Mouse (Mus musculus): ENCODE data around the gene Onecut1. TPM values are rescaled to one million over a fixed set of nuclear protein-coding genes. Genes with fewer than 3 reads are reported as not detected.

The Onecut1 gene
- polyA plus RNA-seq, 1 experiment from 2014 or later, result 0.81 TPM

- H3K4me3 ChIP-seq (ENCODE audit: low read depth, low read length), result no peak overlapping the region
- no peaks in the 10 kb centered on the region for H3K9me3 ChIP-seq (replicated peaks; ENCODE audit: control insufficient read depth, low read length)
- WGBS, result 75% methylated on average over 6 of the region's 6 CpGs
- ATAC-seq (replicated peaks; ENCODE audit: insufficient number of reproducible peaks, low FRiP score, low TSS enrichment, low read depth) (no peak), DNase-seq (ENCODE audit: low spot score) (no peak)
- H3K9ac ChIP-seq (replicated peaks; ENCODE audit: low read length), result no peak overlapping the region
- no peak overlapping the region for H3K27ac ChIP-seq (replicated peaks; ENCODE audit: low read depth, low read length)
- H3K4me2 ChIP-seq (ENCODE audit: low read depth, low read length), result no peak overlapping the region
- H3K27me3 ChIP-seq (ENCODE audit: control insufficient read depth, insufficient read depth, low read length), result no peaks in the 10 kb centered on the region
- H3K4me1 ChIP-seq (ENCODE audit: control insufficient read depth, insufficient read depth, low read length), result no peaks in the 10 kb centered on the region
- H3K36me3 ChIP-seq (replicated peaks; ENCODE audit: control insufficient read depth, insufficient read depth, low read depth, low read length), result no peaks in the 10 kb centered on the region
Measured at GRCm38 (mm10) chr9:74910226-74910759, 48.6 kb downstream of the Onecut1 start.

DNA sequence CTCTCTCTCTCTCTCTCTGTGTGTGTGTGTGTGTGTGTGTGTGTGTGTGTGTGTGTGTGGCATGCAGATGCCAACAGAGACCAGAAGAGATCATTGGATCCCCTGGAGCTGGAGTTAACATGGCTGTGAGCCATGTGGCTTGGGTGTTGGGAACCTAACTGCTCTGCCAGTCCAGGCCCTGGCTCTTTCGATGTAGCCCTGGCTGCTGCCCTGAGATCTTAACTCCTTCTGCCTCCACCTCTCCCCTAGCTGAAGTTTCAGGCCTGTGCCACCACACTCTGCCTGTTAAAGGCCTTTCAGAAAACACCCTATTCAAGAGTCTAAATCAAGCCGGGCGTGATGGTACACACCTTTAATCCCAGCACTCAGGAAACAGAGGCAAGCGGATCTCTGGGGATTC is 49.7 kb downstream of the Onecut1 start:
- H3K27ac ChIP-seq (replicated peaks; ENCODE audit: low read depth, low read length), result no peak overlapping the region
- no peak overlapping the region for H3K4me2 ChIP-seq (ENCODE audit: low read depth, low read length)
- H3K4me1 ChIP-seq (ENCODE audit: control insufficient read depth, insufficient read depth, low read length), result no peaks in the 10 kb centered on the region
- H3K9me3 ChIP-seq (replicated peaks; ENCODE audit: control insufficient read depth, low read length), result no peaks in the 10 kb centered on the region
- WGBS, result 79% methylated on average over 4 of the region's 4 CpGs
- H3K9ac ChIP-seq (replicated peaks; ENCODE audit: low read length), result no peak overlapping the region; the same call in 1 of the 2 replicates
- ATAC-seq (replicated peaks; ENCODE audit: insufficient number of reproducible peaks, low FRiP score, low TSS enrichment, low read depth), result no peak
- no peak for DNase-seq (ENCODE audit: low spot score)
- no peak overlapping the region for H3K4me3 ChIP-seq (ENCODE audit: low read depth, low read length)
- H3K27me3 ChIP-seq (ENCODE audit: control insufficient read depth, insufficient read depth, low read length), result no peaks in the 10 kb centered on the region
- no peaks in the 10 kb centered on the region for H3K36me3 ChIP-seq (replicated peaks; ENCODE audit: control insufficient read depth, insufficient read depth, low read depth, low read length)

DNA sequence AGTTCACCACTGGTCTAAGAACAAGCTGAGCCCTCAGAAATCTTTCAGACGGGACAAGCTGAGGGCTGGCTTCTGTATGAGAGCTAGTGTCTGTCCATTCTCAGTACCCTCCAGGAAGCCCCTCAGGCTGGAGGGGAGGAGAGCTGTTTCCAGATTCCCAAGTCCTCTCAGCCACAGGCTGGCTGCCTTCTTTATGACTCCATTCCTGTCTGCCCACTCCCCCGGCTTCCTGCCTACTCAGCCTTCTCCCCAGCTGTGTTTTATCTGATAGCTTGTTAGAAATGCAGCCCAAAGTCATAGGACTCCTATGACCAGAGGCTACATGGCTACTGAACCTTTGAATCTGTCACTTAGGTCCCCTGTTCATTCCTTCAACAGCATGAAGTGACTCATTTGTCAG is 50.2 kb downstream of the Onecut1 start:
- H3K27ac ChIP-seq (replicated peaks; ENCODE audit: low read depth, low read length), result no peak overlapping the region
- H3K4me2 ChIP-seq (ENCODE audit: low read depth, low read length), result no peak overlapping the region
- no peaks in the 10 kb centered on the region for H3K9me3 ChIP-seq (replicated peaks; ENCODE audit: control insufficient read depth, low read length)
- H3K4me1 ChIP-seq (ENCODE audit: control insufficient read depth, insufficient read depth, low read length), result no peaks in the 10 kb centered on the region
- DNase-seq (ENCODE audit: low spot score), result no peak
- WGBS, result 29% methylated on average over 2 of the region's 2 CpGs
- no peak overlapping the region for H3K4me3 ChIP-seq (ENCODE audit: low read depth, low read length)
- no peak overlapping the region for H3K9ac ChIP-seq (replicated peaks; ENCODE audit: low read length)
- ATAC-seq (replicated peaks; ENCODE audit: insufficient number of reproducible peaks, low FRiP score, low TSS enrichment, low read depth), result no peak
- no peaks in the 10 kb centered on the region for H3K36me3 ChIP-seq (replicated peaks; ENCODE audit: control insufficient read depth, insufficient read depth, low read depth, low read length)
- no peaks in the 10 kb centered on the region for H3K27me3 ChIP-seq (ENCODE audit: control insufficient read depth, insufficient read depth, low read length)

GRCm38 (mm10) chr9:74912619-74913376 is 51.1 kb downstream of the Onecut1 start:
- Histone ChIP-seq H3K4me3 (ENCODE audit: low read depth, low read length) (no peak overlapping the region), H3K27ac (replicated peaks; ENCODE audit: low read depth, low read length) (no peak overlapping the region), H3K9ac (replicated peaks; ENCODE audit: low read length) (no peak overlapping the region), H3K27me3 (ENCODE audit: control insufficient read depth, insufficient read depth, low read length) (no peaks in the 10 kb centered on the region), H3K4me1 (ENCODE audit: control insufficient read depth, insufficient read depth, low read length) (no peaks in the 10 kb centered on the region), H3K9me3 (replicated peaks; ENCODE audit: control insufficient read depth, low read length) (no peaks in the 10 kb centered on the region), H3K36me3 (replicated peaks; ENCODE audit: control insufficient read depth, insufficient read depth, low read depth, low read length) (no peaks in the 10 kb centered on the region), H3K4me2 (ENCODE audit: low read depth, low read length) (no peak overlapping the region)
- no peak for DNase-seq (ENCODE audit: low spot score)
- no peak for ATAC-seq (replicated peaks; ENCODE audit: insufficient number of reproducible peaks, low FRiP score, low TSS enrichment, low read depth)
- WGBS, result 68% methylated on average over 19 of the region's 19 CpGs

DNA sequence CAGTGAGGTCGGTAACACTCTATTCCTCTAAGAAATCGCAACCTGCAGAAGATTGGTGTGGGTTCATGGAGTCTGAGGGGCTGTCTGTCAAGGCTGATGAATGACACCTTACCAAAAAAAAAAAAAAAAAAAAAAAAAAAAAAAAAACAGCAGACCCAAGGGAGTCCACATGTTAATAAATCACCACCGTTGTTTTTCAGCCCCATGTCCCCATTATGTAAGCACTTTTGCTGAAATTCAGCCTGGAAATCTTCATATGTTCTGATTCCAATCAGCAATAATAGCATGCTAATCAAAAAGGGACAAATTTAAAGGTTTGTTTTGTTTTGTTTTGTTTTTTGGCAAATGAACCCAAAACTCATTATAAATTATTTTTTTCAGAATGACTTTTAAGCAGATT is 53.9 kb downstream of the Onecut1 start:
- no peak for ATAC-seq (replicated peaks; ENCODE audit: insufficient number of reproducible peaks, low FRiP score, low TSS enrichment, low read depth)

GRCm38 (mm10) chr9:74920450-74920849 is 58.7 kb downstream of the Onecut1 start:
- Histone ChIP-seq H3K9me3 (replicated peaks; ENCODE audit: control insufficient read depth, low read length) (no peaks in the 10 kb centered on the region), H3K27ac (replicated peaks; ENCODE audit: low read depth, low read length) (no peak overlapping the region), H3K4me2 (ENCODE audit: low read depth, low read length) (no peak overlapping the region), H3K27me3 (ENCODE audit: control insufficient read depth, insufficient read depth, low read length) (no peaks in the 10 kb centered on the region), H3K4me1 (ENCODE audit: control insufficient read depth, insufficient read depth, low read length) (no peaks in the 10 kb centered on the region), H3K36me3 (replicated peaks; ENCODE audit: control insufficient read depth, insufficient read depth, low read depth, low read length) (no peaks in the 10 kb centered on the region), H3K9ac (replicated peaks; ENCODE audit: low read length) (no peak overlapping the region), H3K4me3 (ENCODE audit: low read depth, low read length) (no peak overlapping the region)
- DNase-seq (ENCODE audit: low spot score) (no peak), ATAC-seq (replicated peaks; ENCODE audit: insufficient number of reproducible peaks, low FRiP score, low TSS enrichment, low read depth) (no peak)
- 92% methylated on average over 12 of the region's 12 CpGs for WGBS

More for the DNA sequence above, 53.9 kb downstream of the Onecut1 start:
- H3K27me3 ChIP-seq (ENCODE audit: control insufficient read depth, insufficient read depth, low read length), result no peaks in the 10 kb centered on the region
- no peak overlapping the region for H3K27ac ChIP-seq (replicated peaks; ENCODE audit: low read depth, low read length)
- no peak overlapping the region for H3K9ac ChIP-seq (replicated peaks; ENCODE audit: low read length)
- H3K4me3 ChIP-seq (ENCODE audit: low read depth, low read length), result no peak overlapping the region
- 81% methylated on average over 3 of the region's 3 CpGs for WGBS
- H3K4me1 ChIP-seq (ENCODE audit: control insufficient read depth, insufficient read depth, low read length), result no peaks in the 10 kb centered on the region
- H3K4me2 ChIP-seq (ENCODE audit: low read depth, low read length), result no peak overlapping the region
- H3K9me3 ChIP-seq (replicated peaks; ENCODE audit: control insufficient read depth, low read length), result no peaks in the 10 kb centered on the region
- no peaks in the 10 kb centered on the region for H3K36me3 ChIP-seq (replicated peaks; ENCODE audit: control insufficient read depth, insufficient read depth, low read depth, low read length)
- DNase-seq (ENCODE audit: low spot score), result no peak

DNA sequence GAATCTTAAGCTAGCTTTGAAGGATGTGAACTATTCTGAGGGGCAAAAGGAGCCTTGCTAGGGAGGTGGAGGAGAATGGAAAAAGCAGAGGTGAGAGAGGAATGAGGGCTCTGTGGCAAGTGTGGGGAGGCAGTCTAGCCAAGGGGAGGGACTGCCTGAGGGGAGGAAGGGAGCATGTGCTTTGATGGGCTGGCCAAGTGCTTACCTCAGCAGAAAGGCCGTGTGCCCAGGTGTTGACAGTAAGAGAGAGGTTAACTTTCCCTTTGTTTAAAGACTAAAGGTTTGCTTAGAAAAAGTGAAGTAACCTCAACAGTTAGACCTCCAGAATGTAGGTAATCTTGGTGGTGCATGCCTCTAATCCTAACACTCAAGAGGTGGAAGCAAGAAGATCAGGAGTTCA is 59.7 kb downstream of the Onecut1 start:
- no peaks in the 10 kb centered on the region for H3K9me3 ChIP-seq (replicated peaks; ENCODE audit: control insufficient read depth, low read length)
- H3K27me3 ChIP-seq (ENCODE audit: control insufficient read depth, insufficient read depth, low read length), result no peaks in the 10 kb centered on the region
- no peak overlapping the region for H3K27ac ChIP-seq (replicated peaks; ENCODE audit: low read depth, low read length)
- ATAC-seq (replicated peaks; ENCODE audit: insufficient number of reproducible peaks, low FRiP score, low TSS enrichment, low read depth), result no peak
- H3K4me3 ChIP-seq (ENCODE audit: low read depth, low read length), result no peak overlapping the region
- no peaks in the 10 kb centered on the region for H3K36me3 ChIP-seq (replicated peaks; ENCODE audit: control insufficient read depth, insufficient read depth, low read depth, low read length)
- no peak overlapping the region for H3K9ac ChIP-seq (replicated peaks; ENCODE audit: low read length)
- H3K4me1 ChIP-seq (ENCODE audit: control insufficient read depth, insufficient read depth, low read length), result no peaks in the 10 kb centered on the region
- no peak overlapping the region for H3K4me2 ChIP-seq (ENCODE audit: low read depth, low read length)
- no peak for DNase-seq (ENCODE audit: low spot score)
- WGBS, result 45% methylated on average over 1 of the region's 1 CpGs

DNA sequence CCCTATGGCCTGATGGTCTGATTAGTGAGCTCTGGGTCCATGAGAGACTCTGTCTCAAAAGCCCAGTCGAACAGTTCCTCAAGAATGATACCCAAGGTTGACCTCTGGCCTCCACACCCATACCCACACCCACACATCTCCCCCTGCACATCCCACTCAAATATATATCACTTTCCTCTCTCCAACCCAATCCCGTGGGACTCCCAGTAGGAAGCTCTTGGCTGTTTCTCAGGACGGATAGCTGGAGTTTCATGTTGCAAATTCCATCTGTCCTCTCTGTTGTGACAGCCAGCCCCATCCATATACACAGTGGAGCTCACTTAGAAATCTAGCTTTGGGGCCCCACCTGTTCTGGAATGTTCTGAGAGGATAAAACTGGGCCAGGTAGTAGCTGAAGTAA is 61.2 kb downstream of the Onecut1 start:
- ATAC-seq (replicated peaks; ENCODE audit: insufficient number of reproducible peaks, low FRiP score, low TSS enrichment, low read depth) (no peak), DNase-seq (ENCODE audit: low spot score) (no peak)
- Histone ChIP-seq H3K9ac (replicated peaks; ENCODE audit: low read length) (no peak overlapping the region), H3K4me2 (ENCODE audit: low read depth, low read length) (no peak overlapping the region), H3K27ac (replicated peaks; ENCODE audit: low read depth, low read length) (no peak overlapping the region), H3K9me3 (replicated peaks; ENCODE audit: control insufficient read depth, low read length) (no peaks in the 10 kb centered on the region), H3K4me1 (ENCODE audit: control insufficient read depth, insufficient read depth, low read length) (no peaks in the 10 kb centered on the region), H3K27me3 (ENCODE audit: control insufficient read depth, insufficient read depth, low read length) (no peaks in the 10 kb centered on the region), H3K36me3 (replicated peaks; ENCODE audit: control insufficient read depth, insufficient read depth, low read depth, low read length) (no peaks in the 10 kb centered on the region), H3K4me3 (ENCODE audit: low read depth, low read length) (no peak overlapping the region)
- WGBS, result 47% methylated on average over 3 of the region's 3 CpGs

Data from embryonic facial prominence, embryonic 11.5 days (tissue).